Mouse (Mus musculus): ENCODE data around the gene Fzr1. TPM values are rescaled to one million over a fixed set of nuclear protein-coding genes. Genes with fewer than 3 reads are reported as not detected.
A peak's percentile ranks its signal among the peaks of the same experiment; 100 is the strongest.

Gene Fzr1
- polyA plus RNA-seq (2015; fragmentation: Nextera tagmentation; extraction: Ambion mirVana) = 95.4 and 105 TPM in 2 replicates

- Histone ChIP-seq H3K27me3 (ENCODE audit: control insufficient read depth, insufficient read depth, low read depth, low read length) (no peaks in the 10 kb centered on the region), H3K4me3 (ENCODE audit: low read length) (peak within 1 kb of the TSS; percentile 87), H3K9ac (ENCODE audit: low read length) (peak within 1 kb of the TSS; percentile 98), H3K4me1 (replicated peaks; ENCODE audit: control insufficient read depth, insufficient read depth, low read length) (peaks cover 25% of the 10 kb centered on the region), H3K27ac (ENCODE audit: low read length) (peak within 1 kb of the TSS; percentile 78), H3K36me3 (ENCODE audit: control insufficient read depth, insufficient read depth, low read length) (peaks cover 17% of the 10 kb centered on the region), H3K4me2 (ENCODE audit: low read depth, low read length) (peak within 1 kb of the TSS; percentile 92), H3K9me3 (ENCODE audit: control insufficient read depth, low read length) (no peaks in the 10 kb centered on the region)
- peak; percentile 15 for ATAC-seq (ENCODE audit: low read depth)
- under 1% methylated on average over 45 of the region's 59 CpGs for WGBS
Measured at GRCm38 (mm10) chr10:81377793-81378552, at the start of gene Fzr1. Gene Fzr1 (minus strand): TSS chr10:81378516.

GRCm38 (mm10) chr10:81427804-81428506 lies 49.6 kb upstream of the Fzr1 start:
- Histone ChIP-seq H3K4me2 (ENCODE audit: low read depth, low read length) (no peak overlapping the region), H3K4me3 (ENCODE audit: low read length) (no peak overlapping the region), H3K36me3 (ENCODE audit: control insufficient read depth, insufficient read depth, low read length) (no peaks in the 10 kb centered on the region), H3K9ac (ENCODE audit: low read length) (no peak overlapping the region), H3K27ac (ENCODE audit: low read length) (no peak overlapping the region), H3K4me1 (replicated peaks; ENCODE audit: control insufficient read depth, insufficient read depth, low read length) (peaks cover 37% of the 10 kb centered on the region), H3K9me3 (ENCODE audit: control insufficient read depth, low read length) (no peaks in the 10 kb centered on the region), H3K27me3 (ENCODE audit: control insufficient read depth, insufficient read depth, low read depth, low read length) (no peaks in the 10 kb centered on the region)
- no peak for ATAC-seq (ENCODE audit: low read depth)
- 80% methylated on average over 8 of the region's 8 CpGs for WGBS

- Histone ChIP-seq H3K4me1 (replicated peaks; ENCODE audit: control insufficient read depth, insufficient read depth, low read length) (peaks cover 37% of the 10 kb centered on the region), H3K9me3 (ENCODE audit: control insufficient read depth, low read length) (no peaks in the 10 kb centered on the region), H3K4me2 (ENCODE audit: low read depth, low read length) (peak overlapping the region; percentile 92), H3K4me3 (ENCODE audit: low read length) (peak overlapping the region; percentile 77), H3K27ac (ENCODE audit: low read length) (no peak overlapping the region), H3K27me3 (ENCODE audit: control insufficient read depth, insufficient read depth, low read depth, low read length) (no peaks in the 10 kb centered on the region), H3K36me3 (ENCODE audit: control insufficient read depth, insufficient read depth, low read length) (no peaks in the 10 kb centered on the region), H3K9ac (ENCODE audit: low read length) (peak overlapping the region; percentile 91)
- 28% methylated on average over 3 of the region's 3 CpGs for WGBS
- no peak for ATAC-seq (ENCODE audit: low read depth)
Measured at GRCm38 (mm10) chr10:81427327-81427726, 49.0 kb upstream of the Fzr1 start.

- ATAC-seq (ENCODE audit: low read depth) = no peak
- no peaks in the 10 kb centered on the region for H3K27me3 ChIP-seq (ENCODE audit: control insufficient read depth, insufficient read depth, low read depth, low read length)
- no peaks in the 10 kb centered on the region for H3K36me3 ChIP-seq (ENCODE audit: control insufficient read depth, insufficient read depth, low read length)
- peak overlapping the region; percentile 70 for H3K27ac ChIP-seq (ENCODE audit: low read length)
- peak overlapping the region; percentile 91 for H3K9ac ChIP-seq (ENCODE audit: low read length)
- WGBS = 1% methylated on average over 34 of the region's 38 CpGs
- H3K4me2 ChIP-seq (ENCODE audit: low read depth, low read length) = peak overlapping the region; percentile 92
- H3K9me3 ChIP-seq (ENCODE audit: control insufficient read depth, low read length) = no peaks in the 10 kb centered on the region
- H3K4me3 ChIP-seq (ENCODE audit: low read length) = peak overlapping the region; percentile 77
- peaks cover 37% of the 10 kb centered on the region for H3K4me1 ChIP-seq (replicated peaks; ENCODE audit: control insufficient read depth, insufficient read depth, low read length)
Measured at GRCm38 (mm10) chr10:81426897-81427296, 48.6 kb upstream of the Fzr1 start.

- H3K4me1 ChIP-seq (replicated peaks; ENCODE audit: control insufficient read depth, insufficient read depth, low read length) = peaks cover 32% of the 10 kb centered on the region
- 1% methylated on average over 14 of the region's 33 CpGs for WGBS
Measured at GRCm38 (mm10) chr10:81426081-81426671, 47.9 kb upstream of the Fzr1 start.

GRCm38 (mm10) chr10:81425236-81425850 lies 47.0 kb upstream of the Fzr1 start:
- H3K4me3 ChIP-seq (ENCODE audit: low read length) = peak overlapping the region; percentile 77
- no peaks in the 10 kb centered on the region for H3K27me3 ChIP-seq (ENCODE audit: control insufficient read depth, insufficient read depth, low read depth, low read length)
- no peaks in the 10 kb centered on the region for H3K9me3 ChIP-seq (ENCODE audit: control insufficient read depth, low read length)
- no peak for ATAC-seq (ENCODE audit: low read depth)
- H3K4me2 ChIP-seq (ENCODE audit: low read depth, low read length) = peak overlapping the region; percentile 92
- 26% methylated on average over 10 of the region's 10 CpGs for WGBS
- H3K9ac ChIP-seq (ENCODE audit: low read length) = peak overlapping the region; percentile 60
- H3K4me1 ChIP-seq (replicated peaks; ENCODE audit: control insufficient read depth, insufficient read depth, low read length) = peaks cover 28% of the 10 kb centered on the region
- H3K27ac ChIP-seq (ENCODE audit: low read length) = peak overlapping the region; percentile 81
- peaks cover under 1% of the 10 kb centered on the region for H3K36me3 ChIP-seq (ENCODE audit: control insufficient read depth, insufficient read depth, low read length)

More at GRCm38 (mm10) chr10:81426081-81426671, 47.9 kb upstream of the Fzr1 start:
- H3K9me3 ChIP-seq (ENCODE audit: control insufficient read depth, low read length) = no peaks in the 10 kb centered on the region
- no peak for ATAC-seq (ENCODE audit: low read depth)
- H3K4me2 ChIP-seq (ENCODE audit: low read depth, low read length) = peak overlapping the region; percentile 92
- H3K9ac ChIP-seq (ENCODE audit: low read length) = peak overlapping the region; percentile 91
- no peaks in the 10 kb centered on the region for H3K36me3 ChIP-seq (ENCODE audit: control insufficient read depth, insufficient read depth, low read length)
- H3K27me3 ChIP-seq (ENCODE audit: control insufficient read depth, insufficient read depth, low read depth, low read length) = no peaks in the 10 kb centered on the region
- peak overlapping the region; percentile 77 for H3K4me3 ChIP-seq (ENCODE audit: low read length)
- peak overlapping the region; percentile 70 for H3K27ac ChIP-seq (ENCODE audit: low read length)

GRCm38 (mm10) chr10:81424246-81425051 lies 46.1 kb upstream of the Fzr1 start:
- 7% methylated on average over 25 of the region's 25 CpGs for WGBS
- H3K4me3 ChIP-seq (ENCODE audit: low read length) = peak overlapping the region; percentile 77
- peak overlapping the region; percentile 60 for H3K9ac ChIP-seq (ENCODE audit: low read length)
- peaks cover 7% of the 10 kb centered on the region for H3K36me3 ChIP-seq (ENCODE audit: control insufficient read depth, insufficient read depth, low read length)
- H3K9me3 ChIP-seq (ENCODE audit: control insufficient read depth, low read length) = no peaks in the 10 kb centered on the region
- H3K4me1 ChIP-seq (replicated peaks; ENCODE audit: control insufficient read depth, insufficient read depth, low read length) = peaks cover 31% of the 10 kb centered on the region
- H3K4me2 ChIP-seq (ENCODE audit: low read depth, low read length) = peak overlapping the region; percentile 92
- H3K27ac ChIP-seq (ENCODE audit: low read length) = peak overlapping the region; percentile 81
- H3K27me3 ChIP-seq (ENCODE audit: control insufficient read depth, insufficient read depth, low read depth, low read length) = no peaks in the 10 kb centered on the region
- ATAC-seq (ENCODE audit: low read depth) = peak; percentile 31

- Histone ChIP-seq H3K4me2 (ENCODE audit: low read depth, low read length) (peak overlapping the region; percentile 92), H3K27me3 (ENCODE audit: control insufficient read depth, insufficient read depth, low read depth, low read length) (no peaks in the 10 kb centered on the region), H3K9ac (ENCODE audit: low read length) (peak overlapping the region; percentile 60), H3K4me3 (ENCODE audit: low read length) (peak overlapping the region; percentile 77), H3K4me1 (replicated peaks; ENCODE audit: control insufficient read depth, insufficient read depth, low read length) (peaks cover 32% of the 10 kb centered on the region), H3K9me3 (ENCODE audit: control insufficient read depth, low read length) (no peaks in the 10 kb centered on the region), H3K27ac (ENCODE audit: low read length) (peak overlapping the region; percentile 80), H3K36me3 (ENCODE audit: control insufficient read depth, insufficient read depth, low read length) (peaks cover 7% of the 10 kb centered on the region)
- ATAC-seq (ENCODE audit: low read depth) = no peak
- 64% methylated on average over 4 of the region's 4 CpGs for WGBS
Measured at GRCm38 (mm10) chr10:81423476-81424245, 45.3 kb upstream of the Fzr1 start.

Measured in lung, embryonic 16.5 days (tissue).